Mouse (Mus musculus) heart, postnatal 36 days (tissue): ENCODE measurements around the gene Ak5. TPM values are rescaled to one million over a fixed set of nuclear protein-coding genes. Genes with fewer than 3 reads are reported as not detected.

Experiments
- DNase-seq, 2 experiments: peaks; one replicate each; pipeline ENCODE4 v3.0.0; 2021 to 2022
- intact Hi-C: fragments of 180-260 bp; cut with DNase I; formaldehyde crosslinking; loops from one replicate; pipeline ENCODE4 v1.15.1; 2025
- total RNA-seq, 2 experiments: library from RNA; stranded (reverse); gene quantifications; 2 replicates each; pipeline ENCODE4 v1.2.3; 2021

Gene Ak5
- total RNA-seq, 2 experiments from 2014 or later: 0.27 to 0.31 TPM

DNA sequence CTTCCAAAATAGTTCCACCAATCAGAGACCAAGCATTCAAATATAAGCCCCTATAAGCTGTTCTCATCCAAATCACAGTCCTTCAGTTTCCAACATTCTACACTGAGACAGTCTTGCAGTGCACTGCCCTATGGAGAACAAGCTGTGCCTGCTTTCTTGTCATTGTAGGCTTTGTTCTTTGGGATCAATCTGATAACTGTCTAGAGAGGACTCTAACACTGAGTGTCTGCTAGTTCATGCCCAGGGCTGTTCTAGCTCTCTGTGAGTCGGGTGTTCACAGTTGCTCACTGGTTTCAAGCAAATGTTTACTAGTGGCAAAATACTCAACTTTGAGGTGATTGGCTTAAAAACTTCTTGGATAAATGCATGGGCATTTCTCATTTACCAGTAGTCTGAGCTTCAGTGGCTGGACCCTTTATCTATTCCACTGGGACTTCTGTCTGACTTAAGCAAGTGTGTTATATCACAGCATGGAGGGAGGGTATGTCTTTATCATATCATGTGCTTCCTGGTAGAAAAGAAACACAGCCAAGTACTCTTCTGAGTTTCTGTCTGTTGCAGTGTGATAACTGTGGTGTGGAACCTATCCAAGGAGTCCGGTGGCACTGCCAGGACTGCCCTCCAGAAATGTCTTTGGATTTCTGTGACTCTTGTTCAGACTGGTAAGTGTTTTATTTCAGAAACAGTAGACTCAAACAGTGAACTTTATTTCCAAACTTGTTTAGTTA, 210.7 kb downstream of the Ak5 start:
- intact Hi-C loops: no loop called here

DNA sequence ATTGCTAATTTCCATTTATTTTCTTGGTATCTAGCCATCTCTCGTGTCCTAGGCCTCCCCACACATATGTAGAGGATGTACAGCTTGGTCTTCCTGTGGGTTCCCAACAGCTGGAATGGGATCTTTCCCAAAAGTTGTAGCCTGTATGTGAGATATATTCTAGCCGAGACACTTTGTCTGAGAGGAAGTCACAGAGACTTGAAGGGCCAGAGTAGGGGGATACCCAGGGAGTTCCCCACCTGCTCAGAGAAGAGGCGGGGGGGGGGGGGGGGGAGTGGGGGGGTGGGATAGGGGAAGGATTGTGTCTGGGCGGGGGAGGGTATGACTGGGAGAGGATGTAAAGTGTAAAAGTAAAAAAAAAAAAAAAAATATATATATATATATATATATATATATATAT, 215.0 kb downstream of the Ak5 start:
- intact Hi-C loops: no loop called here
- no peak for DNase-seq

More for the DNA sequence above, 210.7 kb downstream of the Ak5 start:
- no peak for DNase-seq

DNA sequence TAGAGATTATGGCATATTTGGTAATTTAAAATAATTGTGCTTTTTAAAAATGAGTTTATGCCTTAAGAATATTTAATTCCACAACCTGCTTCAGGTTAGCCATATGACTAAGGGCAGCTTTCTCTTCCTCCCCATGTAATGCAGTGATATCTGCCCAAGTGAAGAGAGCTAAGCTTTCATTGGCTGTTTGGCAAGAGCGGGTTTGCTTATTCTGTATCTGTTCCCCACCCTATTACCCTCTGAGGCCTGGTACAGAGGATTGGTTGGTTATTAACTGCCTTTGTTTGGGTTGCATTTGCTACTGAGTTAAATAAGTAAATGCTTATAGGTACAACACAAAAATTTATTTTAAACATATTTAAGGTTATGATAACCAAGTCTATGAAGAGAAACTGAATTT, 221.2 kb downstream of the Ak5 start:
- intact Hi-C loops: no loop called here
- DNase-seq: no peak

DNA sequence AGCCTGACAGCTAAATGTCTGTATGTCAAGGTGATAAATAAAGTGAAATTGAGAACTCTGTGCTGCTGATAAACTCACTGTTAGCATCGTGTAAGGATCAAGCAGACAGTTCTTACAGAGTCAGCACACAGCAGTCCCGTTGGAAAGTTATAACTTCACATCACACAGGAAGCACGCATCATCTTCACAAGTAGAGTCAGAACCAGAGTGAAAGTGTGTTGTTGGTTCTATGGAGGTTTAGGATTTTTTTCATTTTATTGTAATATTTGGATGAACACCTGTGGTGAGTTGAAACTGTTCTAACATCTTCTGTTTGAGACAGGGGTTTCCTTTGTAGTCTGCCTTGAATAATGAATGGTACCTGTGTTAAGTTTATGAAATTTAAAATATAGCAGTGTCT, 224.0 kb downstream of the Ak5 start:
- intact Hi-C loops: no loop called here
- no peak for DNase-seq

DNA sequence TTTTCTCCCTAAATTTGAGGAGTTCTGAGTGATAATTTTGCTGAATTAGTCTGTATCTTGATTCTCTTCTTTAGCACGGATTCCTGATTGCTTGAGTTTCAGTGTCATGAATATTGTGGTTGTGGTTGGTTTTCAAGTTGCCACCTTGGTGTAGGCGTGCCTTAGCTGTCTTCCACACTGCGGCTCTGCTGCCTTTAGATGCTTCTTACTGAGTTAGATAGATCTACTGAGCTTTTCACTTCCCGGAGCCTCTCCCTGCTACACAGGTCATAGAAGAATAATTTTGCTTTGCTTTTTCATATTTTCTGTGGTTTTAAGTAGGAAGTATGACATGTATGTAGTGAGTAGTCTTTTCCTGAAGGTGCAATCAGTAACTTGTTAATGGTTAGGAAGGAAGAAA, 225.4 kb downstream of the Ak5 start:
- intact Hi-C loops: no loop called here
- no peak for DNase-seq

DNA sequence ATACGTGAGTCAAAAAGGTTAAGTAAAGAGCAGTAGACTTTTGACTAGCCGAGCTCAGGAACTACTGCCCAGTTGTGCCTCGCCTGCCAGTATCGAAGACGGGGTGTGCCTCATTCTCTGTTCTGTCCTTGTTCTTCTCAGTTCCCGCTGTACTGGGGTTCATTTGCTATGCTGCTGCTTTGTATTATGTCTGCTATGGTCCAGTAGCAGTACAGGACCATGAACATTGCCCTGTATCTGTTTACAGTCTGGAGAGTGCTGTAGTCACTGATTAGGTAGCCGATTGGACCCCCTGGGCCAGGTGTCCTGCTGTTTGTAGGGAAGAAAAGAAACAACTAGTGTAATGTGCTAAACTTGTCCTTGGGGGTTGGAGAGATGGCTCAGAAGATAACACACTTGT, 230.1 kb downstream of the Ak5 start:
- no peak for DNase-seq
- intact Hi-C loops: no loop called here

DNA sequence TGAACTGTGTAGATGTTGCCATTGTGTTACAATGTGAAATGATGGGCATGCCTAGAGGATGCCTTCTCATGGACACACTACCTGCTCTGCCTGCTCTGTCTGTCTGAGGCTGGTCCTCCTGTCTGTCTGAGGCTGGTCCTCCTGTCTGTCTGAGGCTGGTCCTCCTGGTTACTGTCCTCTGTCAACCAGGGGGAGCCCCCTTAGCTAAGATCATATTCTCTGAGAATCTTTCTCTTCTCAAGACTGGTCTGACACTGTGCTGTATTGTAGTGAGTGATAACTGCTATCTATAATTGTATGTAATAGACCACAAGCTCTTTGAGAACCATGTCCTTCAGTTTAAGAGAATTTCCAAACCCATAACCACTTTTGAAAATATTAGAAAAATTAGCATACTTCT, 232.6 kb downstream of the Ak5 start:
- intact Hi-C loops: no loop called here
- DNase-seq: no peak

DNA sequence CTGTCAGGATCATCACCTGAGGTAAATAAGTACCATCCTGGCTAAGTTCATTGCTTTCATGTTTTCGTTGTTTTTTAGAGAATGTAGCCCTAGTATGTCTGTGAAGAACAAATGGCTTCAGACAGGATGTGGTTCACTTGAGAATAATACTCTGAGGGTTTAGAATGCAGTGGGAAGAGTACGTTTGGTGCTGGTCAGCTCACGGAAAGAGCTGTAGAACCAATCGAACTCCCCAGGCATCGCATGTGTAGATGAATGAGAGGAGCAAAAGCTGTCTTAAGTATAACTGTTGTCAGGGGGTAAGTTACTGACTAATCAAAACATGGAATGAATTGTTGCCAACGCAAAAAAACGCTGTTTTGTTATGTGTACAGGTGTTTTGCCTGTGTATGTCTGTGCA, 235.5 kb downstream of the Ak5 start:
- no peak for DNase-seq
- intact Hi-C loops: no loop called here

DNA sequence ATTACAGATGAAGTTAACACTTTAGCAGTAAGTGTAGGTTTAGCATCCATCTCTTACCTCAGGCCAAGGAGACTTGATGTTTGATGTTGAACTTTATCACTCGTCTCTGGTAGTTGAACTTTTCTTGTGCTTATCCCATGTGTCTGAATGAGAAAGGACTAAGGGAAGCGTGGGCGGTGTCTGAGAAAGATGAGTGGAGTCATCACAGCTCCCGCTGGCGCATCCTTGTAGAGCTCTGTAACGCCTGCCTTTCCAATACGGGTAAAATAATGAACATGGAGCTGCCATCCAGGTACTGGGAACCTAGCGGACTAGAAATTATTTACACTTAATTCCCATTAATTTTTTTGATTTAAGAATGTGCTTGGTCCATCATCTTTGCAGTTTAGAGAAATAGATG, 239.2 kb downstream of the Ak5 start:
- DNase-seq: no peak
- intact Hi-C loops: no loop called here

Other genes starting within 250 kb of the Ak5 start
- gene Pigk, start 45.7 kb upstream of the Ak5 start, total RNA-seq: 10 to 100 TPM; 25.0 to 25.4 TPM